Mouse (Mus musculus) frontal cortex, adult (tissue): Measurements from ENCODE around the gene Nanp.

Source experiments
- ATAC-seq: cut with Nextera tagmentation; 2 replicates; pipeline ENCODE4 v1.9.2; 2017; ENCODE audit warnings: mild to moderate bottlenecking, moderate library complexity, mixed read lengths; ENCODE audit not compliant: low TSS enrichment

Gene Nanp

GRCm38 (mm10) chr2:151039232-151039695 is at the start of gene Nanp, which contains the start of gene Ninl:
Nanp (minus strand) TSS chr2:151039398.
Ninl (minus strand) TSS chr2:151039382.
- ATAC-seq, result peak; percentile 93

GRCm38 (mm10) chr2:151056637-151057036 is 17.4 kb upstream of the Nanp start:
- no peak for ATAC-seq

DNA sequence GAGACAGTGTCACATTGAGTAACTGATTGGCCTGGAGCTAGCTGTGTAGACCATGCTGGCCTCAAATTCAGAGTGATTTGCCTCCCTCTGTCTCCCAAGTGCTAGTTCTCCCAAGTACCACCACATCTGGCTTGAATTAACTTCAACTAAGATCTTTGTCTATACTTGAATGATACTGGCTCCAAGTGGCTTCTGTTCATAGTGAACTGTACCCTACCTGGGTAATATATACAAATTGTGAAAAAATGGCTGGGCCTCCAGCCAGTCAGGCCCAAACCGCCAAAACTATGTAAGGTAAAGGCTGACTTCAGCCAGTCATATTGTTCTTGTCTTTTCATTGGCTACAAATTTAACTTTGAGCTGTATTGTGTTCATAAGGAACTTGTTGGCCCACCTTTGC is 1.2 kb upstream of the Nanp start:
- no peak for ATAC-seq

GRCm38 (mm10) chr2:151039726-151040125 is 528 bp upstream of the Nanp start:
- peak; percentile 41 for ATAC-seq

- peak; percentile 71 for ATAC-seq
Measured at GRCm38 (mm10) chr2:151038811-151039222, 381 bp downstream of the Nanp start.

DNA sequence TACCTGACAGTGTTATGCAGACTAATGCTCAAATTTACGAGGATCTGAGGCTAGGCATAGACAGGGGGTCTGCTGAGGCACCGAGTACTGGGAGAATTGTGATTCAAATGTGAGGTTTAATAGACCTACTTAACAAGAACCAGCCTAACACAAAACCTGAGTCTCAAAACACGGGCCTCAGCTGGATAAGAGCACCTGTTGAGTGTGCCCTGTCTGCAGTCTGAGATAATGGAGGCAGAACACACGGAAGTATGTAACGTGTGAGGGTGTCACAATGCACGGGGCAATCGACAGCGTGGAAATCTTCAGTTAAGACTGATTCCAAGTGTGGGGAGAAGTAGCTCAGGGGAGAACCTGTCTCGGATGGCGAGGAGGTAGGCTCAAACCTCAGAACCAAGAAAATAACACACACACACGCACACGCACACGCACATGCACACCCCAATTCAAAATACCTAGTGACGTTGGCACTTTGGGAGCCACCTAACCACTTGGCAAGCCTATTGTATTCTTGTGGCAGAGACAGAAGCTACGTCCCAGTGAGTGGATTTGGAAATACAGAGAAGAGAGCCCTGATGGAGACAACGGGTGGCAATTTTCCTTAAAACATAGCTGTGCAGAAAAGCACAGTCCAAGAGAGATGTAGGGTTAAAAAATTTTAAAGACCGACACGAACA is 1.2 kb downstream of the Nanp start:
- 0 out of 2 replicates have a peak, but pooled peaks have one; percentile 20 for ATAC-seq

GRCm38 (mm10) chr2:151037292-151037691 is 1.9 kb downstream of the Nanp start:
- ATAC-seq, result no peak

DNA sequence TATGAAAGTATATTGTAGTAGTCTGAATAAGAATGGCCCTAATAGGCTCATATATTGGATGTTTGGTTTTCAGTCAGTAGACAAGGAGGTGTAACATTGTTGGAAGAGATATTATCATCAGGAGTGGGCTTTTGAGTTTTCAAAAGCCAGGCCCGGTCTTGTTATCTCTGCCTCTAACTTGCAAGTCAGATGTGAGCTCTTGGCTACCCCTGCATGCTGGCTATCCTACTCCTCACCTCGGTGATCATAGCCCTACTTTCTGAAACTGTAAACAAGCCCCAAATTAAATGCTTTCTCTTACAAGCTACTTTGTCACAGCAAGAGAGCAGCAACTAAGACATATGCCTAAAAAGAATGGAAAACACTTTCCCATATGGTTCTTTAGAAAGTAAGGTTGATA is 2.5 kb downstream of the Nanp start:
- ATAC-seq, result no peak

DNA sequence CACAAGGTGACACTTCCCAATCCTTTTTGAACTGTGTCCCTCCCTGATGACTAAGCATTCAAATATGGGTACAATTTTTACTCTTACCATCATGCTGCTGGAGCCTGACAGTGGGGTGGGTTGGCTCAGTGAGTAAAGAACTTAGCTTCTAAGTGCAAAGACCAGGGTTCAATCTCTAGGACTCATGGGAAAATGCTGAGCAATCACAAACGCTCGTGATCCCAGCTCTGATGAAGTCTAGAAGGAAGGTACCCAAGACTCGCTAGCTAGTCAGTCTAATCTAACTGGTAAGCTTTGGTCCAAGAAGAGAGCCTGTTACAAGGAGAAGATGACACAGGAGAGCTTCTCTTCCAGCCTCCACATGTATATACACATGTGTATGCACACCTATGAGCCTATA is 4.8 kb downstream of the Nanp start:
- no peak for ATAC-seq

GRCm38 (mm10) chr2:151021158-151021557 is 18.0 kb downstream of the Nanp start:
- ATAC-seq, result no peak

DNA sequence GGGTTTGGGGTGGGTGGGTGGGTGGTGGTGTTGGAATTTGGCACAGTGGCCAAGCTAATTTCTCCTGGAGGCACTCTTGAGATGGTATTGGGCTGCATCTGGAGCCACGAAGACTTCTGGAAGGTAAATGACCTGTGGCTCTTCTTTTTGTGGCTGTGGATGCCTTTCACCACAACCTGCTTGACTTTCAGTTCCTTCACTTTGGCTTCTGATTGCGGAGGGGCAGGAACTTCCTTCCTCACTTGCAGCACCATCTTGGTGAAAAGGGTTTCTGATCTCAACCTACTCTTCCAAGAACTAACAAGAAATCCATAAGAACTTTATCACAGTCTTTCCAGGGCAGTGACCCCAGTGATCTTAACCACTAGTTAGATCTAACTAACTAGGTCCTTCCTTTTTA is 23.9 kb downstream of the Nanp start:
- no peak for ATAC-seq

GRCm38 (mm10) chr2:151011273-151011672 is 27.9 kb downstream of the Nanp start:
- no peak for ATAC-seq

GRCm38 (mm10) chr2:151009515-151010085 is 29.6 kb downstream of the Nanp start:
- ATAC-seq, result peak; percentile 18; the same call in 1 of the 2 replicates

DNA sequence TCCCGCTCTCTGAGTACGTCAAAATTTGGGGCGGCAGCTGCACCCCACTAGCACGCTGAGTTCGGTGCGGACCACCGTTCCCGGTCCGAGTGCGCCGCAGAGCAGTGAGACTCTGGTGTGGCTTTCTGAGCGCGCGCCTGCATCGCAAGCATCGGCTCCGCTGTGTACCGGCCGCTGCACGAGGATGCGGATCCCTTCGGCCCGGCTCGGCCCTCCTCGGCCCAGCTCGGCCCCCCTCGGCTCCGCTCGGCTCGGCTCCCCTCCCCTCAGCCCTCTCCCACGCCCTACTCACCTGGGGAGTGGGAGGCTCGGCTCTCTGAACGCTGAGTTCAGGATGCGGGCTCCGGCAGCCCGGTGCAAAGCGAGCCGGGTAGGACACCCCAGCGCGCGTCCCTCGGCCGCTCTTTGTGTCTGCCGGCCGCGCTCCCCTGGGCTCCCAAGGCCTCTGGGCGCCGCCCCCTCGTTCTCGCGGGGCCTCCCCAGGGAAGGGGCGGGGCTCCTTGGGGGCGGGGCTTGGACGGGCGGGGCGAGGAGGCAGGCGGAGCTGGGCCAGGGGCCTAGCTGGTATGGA is 30.2 kb downstream of the Nanp start:
- ATAC-seq, result peak; percentile 94

- ATAC-seq, result peak; percentile 22; the same call in 1 of the 2 replicates
Measured at GRCm38 (mm10) chr2:151008517-151008932, 30.7 kb downstream of the Nanp start.

GRCm38 (mm10) chr2:151008006-151008405 is 31.2 kb downstream of the Nanp start:
- ATAC-seq, result no peak

GRCm38 (mm10) chr2:151006281-151006945 is 32.8 kb downstream of the Nanp start:
- ATAC-seq, result no peak

- ATAC-seq, result no peak
Measured at GRCm38 (mm10) chr2:151004390-151004789, 34.8 kb downstream of the Nanp start.

GRCm38 (mm10) chr2:151003796-151004195 is 35.4 kb downstream of the Nanp start:
- no peak for ATAC-seq

- no peak for ATAC-seq
Measured at GRCm38 (mm10) chr2:151001619-151002175, 37.5 kb downstream of the Nanp start.

DNA sequence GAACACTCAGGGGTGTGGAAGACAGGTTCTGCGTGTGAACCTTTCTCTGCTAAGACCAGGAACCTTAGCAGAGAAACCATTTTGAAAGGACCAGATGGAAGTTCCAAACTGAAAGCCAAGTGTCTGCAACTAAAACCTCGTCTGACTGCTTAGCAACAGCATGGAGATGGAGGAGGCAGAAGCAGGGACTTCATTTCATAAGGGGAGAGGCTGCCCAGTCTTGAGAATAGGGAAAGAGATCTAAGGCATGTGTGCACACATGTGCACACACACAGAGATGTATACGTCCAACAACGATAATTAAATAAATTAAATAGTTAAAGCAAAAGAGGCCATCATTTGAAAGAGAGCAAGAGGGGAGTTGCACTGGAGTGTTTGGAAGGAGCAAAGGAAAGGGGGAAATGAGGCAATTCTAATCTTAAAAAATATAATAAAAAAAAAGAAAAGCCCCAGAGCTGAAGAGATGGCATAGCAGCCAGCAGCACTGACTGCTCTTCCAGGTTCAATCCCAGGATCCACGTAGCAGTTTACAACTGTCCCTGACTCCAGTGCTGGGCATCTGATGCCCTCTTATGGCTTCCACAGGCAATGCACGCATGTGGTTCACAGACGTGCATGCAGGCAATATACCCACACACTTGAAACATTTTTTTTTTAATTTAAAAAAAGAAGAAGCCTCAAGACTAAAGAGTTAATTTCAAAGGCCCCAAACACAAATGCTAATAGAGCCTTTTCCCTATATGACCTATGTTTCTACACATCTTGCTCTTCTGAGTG is 38.6 kb downstream of the Nanp start:
- peak; percentile 81 for ATAC-seq
